Mouse (Mus musculus): ENCODE measurements around the gene Cela2a. TPM values are rescaled to one million over a fixed set of nuclear protein-coding genes. Genes with fewer than 3 reads are reported as not detected.

The Cela2a gene
- polyA plus RNA-seq (2014; fragmentation: Nextera tagmentation; extraction: Ambion mirVana) = not detected in 2 replicates

- no peaks in the 10 kb centered on the region for H3K36me3 ChIP-seq (replicated peaks; ENCODE audit: control insufficient read depth, insufficient read depth)
- H3K4me3 ChIP-seq (replicated peaks; ENCODE audit: low read length) = no peak within 1 kb of the TSS
- DNase-seq (ENCODE audit: low spot score) (no peak), ATAC-seq (ENCODE audit: low FRiP score) (no peak)
- 61% methylated on average over 5 of the region's 5 CpGs for WGBS
- no peak within 1 kb of the TSS for H3K4me2 ChIP-seq (replicated peaks)
- no peaks in the 10 kb centered on the region for H3K27me3 ChIP-seq (ENCODE audit: control insufficient read depth, insufficient read depth, low read length)
- H3K4me1 ChIP-seq (replicated peaks; ENCODE audit: control insufficient read depth, insufficient read depth, low read length) = no peaks in the 10 kb centered on the region
- no peak within 1 kb of the TSS; the same call in 1 of the 2 replicates for H3K9ac ChIP-seq
- H3K9me3 ChIP-seq (ENCODE audit: control insufficient read depth, low read length) = no peaks in the 10 kb centered on the region
- no peak within 1 kb of the TSS for H3K27ac ChIP-seq
Measured at GRCm38 (mm10) chr4:141826060-141826459, at the start of gene Cela2a. Gene Cela2a, minus strand, starts transcription at chr4:141826160.

DNA sequence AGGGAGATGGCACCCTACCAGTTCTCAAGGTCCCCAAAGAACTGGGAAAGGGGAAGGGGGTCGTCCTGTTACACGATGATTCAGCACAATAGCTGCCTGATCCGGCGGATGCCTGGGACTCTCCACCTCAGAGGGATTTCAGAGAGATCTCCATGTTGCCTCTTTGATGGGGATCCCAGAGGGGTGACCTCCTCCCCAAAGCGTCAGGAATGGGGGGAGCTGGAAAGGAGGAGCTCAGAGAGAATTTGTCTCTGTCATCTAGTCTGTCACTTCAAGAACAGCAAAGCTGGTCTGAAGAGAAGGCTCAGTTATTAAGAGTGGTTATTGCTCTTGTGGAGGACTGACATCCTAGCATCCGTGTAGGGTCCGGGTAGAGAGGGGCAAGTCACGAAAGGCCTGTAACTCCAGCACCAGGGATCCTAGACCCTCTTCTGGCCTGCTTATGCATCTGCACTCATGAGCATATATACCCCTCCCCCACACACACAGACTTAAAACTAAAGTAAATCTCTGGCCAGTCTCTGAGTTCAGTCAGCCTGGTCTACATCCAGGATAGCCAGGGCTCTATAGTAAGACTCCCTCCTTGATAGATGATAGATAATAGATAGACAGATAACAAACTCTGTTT is 49.6 kb upstream of the Cela2a start:
- Histone ChIP-seq H3K36me3 (replicated peaks; ENCODE audit: control insufficient read depth, insufficient read depth) (no peaks in the 10 kb centered on the region), H3K9ac (peak overlapping the region; percentile 76), H3K4me1 (replicated peaks; ENCODE audit: control insufficient read depth, insufficient read depth, low read length) (peaks cover 35% of the 10 kb centered on the region), H3K4me3 (replicated peaks; ENCODE audit: low read length) (peak overlapping the region; percentile 76), H3K27ac (peak overlapping the region; percentile 81), H3K9me3 (ENCODE audit: control insufficient read depth, low read length) (no peaks in the 10 kb centered on the region), H3K4me2 (replicated peaks) (peak overlapping the region; percentile 81), H3K27me3 (ENCODE audit: control insufficient read depth, insufficient read depth, low read length) (no peaks in the 10 kb centered on the region)
- WGBS = 12% methylated on average over 8 of the region's 8 CpGs
- ATAC-seq (ENCODE audit: low FRiP score) (0 out of 2 replicates have a peak, but pooled peaks have one; percentile 23), DNase-seq (ENCODE audit: low spot score) (peak; percentile 38)

- H3K9me3 ChIP-seq (ENCODE audit: control insufficient read depth, low read length) = no peaks in the 10 kb centered on the region
- H3K27ac ChIP-seq = peak within 1 kb of the TSS; percentile 81
- H3K4me2 ChIP-seq (replicated peaks) = peak within 1 kb of the TSS; percentile 81
- DNase-seq (ENCODE audit: low spot score) = peak; percentile 78
- H3K27me3 ChIP-seq (ENCODE audit: control insufficient read depth, insufficient read depth, low read length) = no peaks in the 10 kb centered on the region
- peaks cover 43% of the 10 kb centered on the region for H3K4me1 ChIP-seq (replicated peaks; ENCODE audit: control insufficient read depth, insufficient read depth, low read length)
- H3K9ac ChIP-seq = peak within 1 kb of the TSS; percentile 76
- under 1% methylated on average over 70 of the region's 73 CpGs for WGBS
- peak; percentile 88 for ATAC-seq (ENCODE audit: low FRiP score)
- H3K36me3 ChIP-seq (replicated peaks; ENCODE audit: control insufficient read depth, insufficient read depth) = no peaks in the 10 kb centered on the region
- peak within 1 kb of the TSS; percentile 76 for H3K4me3 ChIP-seq (replicated peaks; ENCODE audit: low read length)
Measured at GRCm38 (mm10) chr4:141874601-141875460, 48.9 kb upstream of the Cela2a start, which contains the start of gene Efhd2. Gene Efhd2, minus strand, starts transcription at chr4:141874920.

DNA sequence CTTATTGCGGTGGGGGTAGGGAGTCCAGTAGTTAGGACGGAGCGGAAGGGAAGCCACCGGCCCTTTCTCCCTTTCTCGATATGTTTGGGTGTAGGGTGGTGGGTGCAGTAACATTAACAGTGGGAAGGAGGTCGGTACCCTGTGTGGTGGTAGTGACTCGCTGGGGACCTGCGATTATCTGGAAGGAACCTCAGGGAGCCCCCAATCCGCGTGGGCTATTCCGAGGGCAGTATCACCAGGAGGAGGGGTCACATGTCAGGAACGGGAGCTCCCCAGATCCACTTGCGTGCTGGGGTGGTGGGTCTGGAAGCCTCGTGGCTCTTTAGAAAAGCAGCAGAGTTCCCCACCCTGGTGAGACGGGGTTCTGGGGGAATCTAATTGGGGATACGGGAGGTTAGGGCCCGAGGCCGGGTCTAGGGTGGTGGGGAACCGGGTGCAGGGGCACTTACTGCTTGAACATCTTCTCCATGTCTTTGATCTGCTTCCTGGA is 48.2 kb upstream of the Cela2a start:
- under 1% methylated on average over 19 of the region's 19 CpGs for whole genome bisulfite sequencing
- DNase-seq (ENCODE audit: low spot score) = no peak
- Histone ChIP-seq H3K36me3 (replicated peaks; ENCODE audit: control insufficient read depth, insufficient read depth) (no peaks in the 10 kb centered on the region), H3K4me2 (replicated peaks) (peak overlapping the region; percentile 81), H3K9ac (peak overlapping the region; percentile 76), H3K9me3 (ENCODE audit: control insufficient read depth, low read length) (no peaks in the 10 kb centered on the region), H3K4me1 (replicated peaks; ENCODE audit: control insufficient read depth, insufficient read depth, low read length) (peaks cover 46% of the 10 kb centered on the region), H3K4me3 (replicated peaks; ENCODE audit: low read length) (peak overlapping the region; percentile 76), H3K27me3 (ENCODE audit: control insufficient read depth, insufficient read depth, low read length) (no peaks in the 10 kb centered on the region), H3K27ac (peak overlapping the region; percentile 81)
- peak; percentile 19; the same call in 1 of the 2 replicates for ATAC-seq (ENCODE audit: low FRiP score)

DNA sequence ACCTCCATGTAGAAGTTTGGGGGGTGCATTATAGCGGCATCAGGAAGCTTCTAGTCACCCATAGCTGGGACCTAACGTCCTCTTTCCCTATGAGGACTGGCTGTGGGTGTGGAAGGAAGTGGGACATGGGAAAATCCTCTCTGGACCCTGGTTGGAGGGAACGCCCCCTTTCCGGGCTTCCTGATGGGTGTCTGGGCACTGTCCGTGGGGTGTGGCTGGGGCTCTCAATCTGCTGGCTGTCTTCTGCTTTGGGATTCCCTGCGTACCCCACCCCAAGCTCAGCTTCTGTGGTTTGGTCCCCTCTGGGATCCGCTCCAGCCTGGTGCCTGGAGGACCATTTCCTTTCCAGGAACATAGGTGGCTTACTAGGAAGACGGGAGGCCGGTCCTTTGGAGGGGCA is 47.0 kb upstream of the Cela2a start:
- Histone ChIP-seq H3K9ac (peak overlapping the region; percentile 76), H3K27me3 (ENCODE audit: control insufficient read depth, insufficient read depth, low read length) (no peaks in the 10 kb centered on the region), H3K9me3 (ENCODE audit: control insufficient read depth, low read length) (no peaks in the 10 kb centered on the region), H3K4me3 (replicated peaks; ENCODE audit: low read length) (peak overlapping the region; percentile 76), H3K36me3 (replicated peaks; ENCODE audit: control insufficient read depth, insufficient read depth) (no peaks in the 10 kb centered on the region), H3K27ac (peak overlapping the region; percentile 38; the same call in 1 of the 2 replicates), H3K4me1 (replicated peaks; ENCODE audit: control insufficient read depth, insufficient read depth, low read length) (peaks cover 52% of the 10 kb centered on the region), H3K4me2 (replicated peaks) (peak overlapping the region; percentile 81)
- no peak for DNase-seq (ENCODE audit: low spot score)
- WGBS = 77% methylated on average over 9 of the region's 9 CpGs
- ATAC-seq (ENCODE audit: low FRiP score) = no peak

- WGBS = 44% methylated on average over 9 of the region's 9 CpGs
- Histone ChIP-seq H3K9ac (0 out of 2 replicates have a peak overlapping the region, but pooled peaks have one; percentile 76), H3K4me2 (replicated peaks) (peak overlapping the region; percentile 81), H3K4me3 (replicated peaks; ENCODE audit: low read length) (peak overlapping the region; percentile 76; the same call in 1 of the 2 replicates), H3K27me3 (ENCODE audit: control insufficient read depth, insufficient read depth, low read length) (no peaks in the 10 kb centered on the region), H3K9me3 (ENCODE audit: control insufficient read depth, low read length) (no peaks in the 10 kb centered on the region), H3K27ac (peak overlapping the region; percentile 38), H3K36me3 (replicated peaks; ENCODE audit: control insufficient read depth, insufficient read depth) (no peaks in the 10 kb centered on the region), H3K4me1 (replicated peaks; ENCODE audit: control insufficient read depth, insufficient read depth, low read length) (peaks cover 61% of the 10 kb centered on the region)
- DNase-seq (ENCODE audit: low spot score) = peak; percentile 49
- no peak for ATAC-seq (ENCODE audit: low FRiP score)
Measured at GRCm38 (mm10) chr4:141871909-141872308, 45.9 kb upstream of the Cela2a start.

DNA sequence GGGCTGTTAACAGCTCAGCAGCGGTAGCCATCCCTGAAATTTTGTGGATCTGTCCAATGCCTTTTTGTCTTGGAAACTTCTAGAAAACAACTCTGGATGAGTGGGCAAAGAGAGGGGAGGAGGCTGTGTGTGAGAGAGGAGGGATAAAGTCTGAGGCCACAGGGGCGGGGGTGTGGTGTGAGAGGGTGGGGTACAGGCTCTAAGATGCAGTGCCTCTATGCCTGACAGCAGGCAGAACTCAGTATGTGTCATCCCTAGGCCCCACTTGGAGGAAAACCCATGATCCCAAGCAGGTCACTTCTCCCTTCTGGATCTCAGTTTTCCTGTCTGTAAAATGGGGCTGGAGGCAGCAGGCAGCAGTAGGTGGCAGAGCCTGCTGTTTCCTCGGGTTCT is 45.4 kb upstream of the Cela2a start:
- Histone ChIP-seq H3K4me1 (replicated peaks; ENCODE audit: control insufficient read depth, insufficient read depth, low read length) (peaks cover 67% of the 10 kb centered on the region), H3K4me3 (replicated peaks; ENCODE audit: low read length) (no peak overlapping the region), H3K36me3 (replicated peaks; ENCODE audit: control insufficient read depth, insufficient read depth) (no peaks in the 10 kb centered on the region), H3K27me3 (ENCODE audit: control insufficient read depth, insufficient read depth, low read length) (no peaks in the 10 kb centered on the region), H3K27ac (peak overlapping the region; percentile 5; the same call in 1 of the 2 replicates), H3K9me3 (ENCODE audit: control insufficient read depth, low read length) (no peaks in the 10 kb centered on the region), H3K9ac (no peak overlapping the region), H3K4me2 (replicated peaks) (peak overlapping the region; percentile 81)
- 100% methylated on average over 3 of the region's 3 CpGs for WGBS
- DNase-seq (ENCODE audit: low spot score) = no peak
- ATAC-seq (ENCODE audit: low FRiP score) = no peak

DNA sequence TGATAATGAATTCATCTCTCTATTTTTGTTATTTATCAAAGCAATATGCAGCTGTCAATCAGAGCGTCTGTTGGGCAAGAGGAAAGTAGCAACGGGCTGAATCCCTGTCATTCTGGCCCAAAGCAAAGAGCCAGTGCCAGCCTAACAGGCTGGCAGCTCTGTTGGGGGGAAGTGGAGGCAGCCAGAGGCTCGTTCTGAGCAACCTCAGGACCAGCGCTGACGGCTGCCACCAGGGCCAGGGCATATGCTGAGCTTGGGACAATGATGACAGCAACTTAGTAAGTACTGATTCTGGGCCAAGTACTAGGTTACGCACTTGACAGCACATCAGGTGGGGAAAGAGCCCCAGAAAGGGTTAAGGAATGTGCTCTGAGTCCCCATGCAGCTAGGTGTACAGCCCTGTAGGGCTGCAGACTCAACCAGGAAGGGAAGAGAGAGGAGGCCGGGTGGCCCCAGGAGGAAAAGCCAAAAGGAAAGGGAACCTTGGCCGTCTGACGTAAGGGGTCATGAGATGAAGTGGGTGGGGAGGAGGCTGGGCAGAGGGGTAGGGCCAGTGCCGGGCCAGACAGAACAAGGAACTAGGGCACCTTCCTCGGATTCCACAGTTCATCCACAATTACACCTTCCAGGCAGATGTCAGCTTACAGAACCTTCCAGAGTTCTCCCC is 44.8 kb upstream of the Cela2a start:
- Histone ChIP-seq H3K4me1 (replicated peaks; ENCODE audit: control insufficient read depth, insufficient read depth, low read length) (peaks cover 70% of the 10 kb centered on the region), H3K4me3 (replicated peaks; ENCODE audit: low read length) (no peak overlapping the region), H3K4me2 (replicated peaks) (no peak overlapping the region), H3K9me3 (ENCODE audit: control insufficient read depth, low read length) (no peaks in the 10 kb centered on the region), H3K27me3 (ENCODE audit: control insufficient read depth, insufficient read depth, low read length) (no peaks in the 10 kb centered on the region), H3K9ac (no peak overlapping the region), H3K36me3 (replicated peaks; ENCODE audit: control insufficient read depth, insufficient read depth) (no peaks in the 10 kb centered on the region), H3K27ac (no peak overlapping the region)
- 61% methylated on average over 11 of the region's 11 CpGs for WGBS
- ATAC-seq (ENCODE audit: low FRiP score) (no peak), DNase-seq (ENCODE audit: low spot score) (no peak)

Measured in hindbrain, embryonic 14.5 days (tissue).